Mouse (Mus musculus) NIH3T3 (cell line): Measurements from ENCODE around the gene Hmgcs2.

Source experiments
- DNase-seq: peaks from one replicate; pipeline ENCODE4 v3.0.0-alpha.2; 2012; ENCODE audit warnings: low read depth

The Hmgcs2 gene

GRCm38 (mm10) chr3:98280204-98280932, at the start of gene Hmgcs2:
Gene Hmgcs2, plus strand, starts transcription at chr3:98280435.
- peak; percentile 46 for DNase-seq

GRCm38 (mm10) chr3:98233504-98233903, 46.7 kb upstream of the Hmgcs2 start:
- no peak for DNase-seq

GRCm38 (mm10) chr3:98236266-98236665, 44.0 kb upstream of the Hmgcs2 start:
- no peak for DNase-seq

GRCm38 (mm10) chr3:98237240-98237639, 43.0 kb upstream of the Hmgcs2 start:
- DNase-seq: no peak

- no peak for DNase-seq
These were observed 42.1 kb upstream of the Hmgcs2 start for GRCm38 (mm10) chr3:98238150-98238549.

- DNase-seq: no peak
These were observed 38.2 kb upstream of the Hmgcs2 start for GRCm38 (mm10) chr3:98242051-98242450.

GRCm38 (mm10) chr3:98242458-98243037, 37.7 kb upstream of the Hmgcs2 start:
- no peak for DNase-seq

- no peak for DNase-seq
These were observed 34.3 kb upstream of the Hmgcs2 start for GRCm38 (mm10) chr3:98245892-98246291.

GRCm38 (mm10) chr3:98246985-98247751, 33.1 kb upstream of the Hmgcs2 start:
- no peak for DNase-seq

GRCm38 (mm10) chr3:98249378-98249777, 30.9 kb upstream of the Hmgcs2 start:
- no peak for DNase-seq

GRCm38 (mm10) chr3:98249833-98250448, 30.3 kb upstream of the Hmgcs2 start:
- no peak for DNase-seq

GRCm38 (mm10) chr3:98254059-98254458, 26.2 kb upstream of the Hmgcs2 start:
- DNase-seq: no peak

GRCm38 (mm10) chr3:98254656-98255583, 25.3 kb upstream of the Hmgcs2 start:
- no peak for DNase-seq

- no peak for DNase-seq
These were observed 21.5 kb upstream of the Hmgcs2 start for GRCm38 (mm10) chr3:98258723-98259122.

- DNase-seq: peak; percentile 26
These were observed 20.9 kb upstream of the Hmgcs2 start for GRCm38 (mm10) chr3:98259271-98259751.

GRCm38 (mm10) chr3:98260534-98260933, 19.7 kb upstream of the Hmgcs2 start:
- no peak for DNase-seq

- no peak for DNase-seq
These were observed 18.8 kb upstream of the Hmgcs2 start for GRCm38 (mm10) chr3:98261415-98261814.

GRCm38 (mm10) chr3:98262133-98262532, 18.1 kb upstream of the Hmgcs2 start:
- DNase-seq: no peak

GRCm38 (mm10) chr3:98267249-98267651, 13.0 kb upstream of the Hmgcs2 start:
- DNase-seq: peak; percentile 8

GRCm38 (mm10) chr3:98273623-98274398, 6.4 kb upstream of the Hmgcs2 start:
- no peak for DNase-seq
